Mouse (Mus musculus) heart, adult 2 months (tissue): ENCODE data around the gene Pbx1.

Experiments used
- CTCF ChIP-seq: fragments of 200-600 bp; IDR thresholded peaks from 2 replicates; pipeline ENCODE4 v1.8.1; 2022; ENCODE audit warnings: antibody characterized with exemption, mild to moderate bottlenecking, moderate library complexity
- EP300 ChIP-seq: fragments of 200-500 bp; IDR thresholded peaks from 2 replicates; pipeline ENCODE4 v1.6.1; 2011; ENCODE audit warnings: low read depth, low read length, control low read depth; ENCODE audit not compliant: insufficient read depth
- POLR2A ChIP-seq: fragments of 200-500 bp; IDR thresholded peaks from 2 replicates; pipeline ENCODE4 v1.6.1; 2011; ENCODE audit warnings: mild to moderate bottlenecking, low read depth, low read length, control low read depth; ENCODE audit not compliant: insufficient read depth

DNA sequence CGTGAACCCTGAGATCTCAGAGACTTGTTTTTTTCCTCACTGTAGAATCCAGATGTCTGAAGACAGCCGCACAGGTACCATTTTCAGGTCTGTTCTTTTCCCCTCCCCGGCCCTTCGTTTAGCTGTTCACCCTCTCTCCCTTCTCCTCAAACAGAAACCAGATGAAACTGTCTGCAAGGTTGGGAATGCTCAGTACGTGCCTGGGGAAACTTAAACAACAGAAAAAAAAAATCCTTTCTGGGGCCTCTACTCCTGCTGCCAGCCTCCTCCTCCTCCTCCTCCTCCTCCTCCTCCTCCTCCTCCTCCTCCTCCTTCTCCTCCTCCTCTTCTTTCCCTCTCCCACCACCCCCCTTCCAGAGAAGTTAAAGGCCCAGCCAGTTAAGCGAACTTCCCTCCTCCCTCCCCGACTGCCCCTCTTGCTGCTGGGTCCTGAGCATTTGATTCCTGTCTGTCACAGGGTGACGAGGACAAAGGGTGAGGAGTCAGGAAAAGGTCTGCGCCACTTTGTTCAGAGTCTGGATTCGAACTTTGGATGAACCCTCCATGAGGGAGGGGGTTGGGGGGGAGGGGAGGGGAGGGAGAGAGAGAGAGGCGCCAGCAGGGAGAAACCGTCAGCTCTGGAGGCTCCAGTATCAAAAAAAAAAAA lies 26.3 kb downstream of the Pbx1 start:
- TF ChIP-seq EP300 (no peak), POLR2A (no peak), CTCF (no peak)
